Mouse (Mus musculus) cortical plate, adult 2 months (tissue): ENCODE results near the gene Gm17509. TPM values are rescaled to one million over a fixed set of nuclear protein-coding genes. Genes with fewer than 3 reads are reported as not detected.

ENCODE experiments used
- H3K27ac ChIP-seq: fragments of 200-500 bp; 2 replicates; pipeline ENCODE4 v1.5.1; 2012; ENCODE audit warnings: low read length, control low read depth, inconsistent platforms; ENCODE audit not compliant: insufficient read depth
- H3K4me1 ChIP-seq: fragments of 200-500 bp; 2 replicates; pipeline ENCODE4 v1.6.1; 2011; ENCODE audit warnings: low read length; ENCODE audit not compliant: control insufficient read depth, insufficient read depth
- H3K4me3 ChIP-seq: fragments of 200-500 bp; 2 replicates; pipeline ENCODE4 v1.5.1; 2011; ENCODE audit warnings: mild to moderate bottlenecking, low read length, control low read depth; ENCODE audit not compliant: insufficient read depth
- CTCF ChIP-seq: fragments of 200-500 bp; IDR thresholded peaks from 2 replicates; pipeline ENCODE4 v1.5.1; 2011; ENCODE audit warnings: mild to moderate bottlenecking, control low read depth, low read length; ENCODE audit not compliant: insufficient read depth; ENCODE audit errors: extremely low read depth
- POLR2A ChIP-seq: fragments of 200-500 bp; IDR thresholded peaks from 2 replicates; pipeline ENCODE4 v1.6.1; 2011; ENCODE audit warnings: mild to moderate bottlenecking, low read length, control low read depth; ENCODE audit not compliant: insufficient read depth; ENCODE audit errors: extremely low read depth
- polyA plus RNA-seq: library from polyadenylated mRNA; depleted of rRNA; stranded (reverse); fragments of >200 nt; gene quantifications from 2 replicates; pipeline ENCODE4 v1.2.3, GENCODE M21; 2012; rRNA removed

Gene Gm17509
- 1.5 and 2.0 TPM in 2 replicates for polyA plus RNA-seq

GRCm38 (mm10) chr13:117220501-117221321 lies at the start of gene Gm17509:
TSS of gene Gm17509 (minus strand) at chr13:117221075.
- Histone ChIP-seq H3K4me1 (peaks cover 2% of the 10 kb centered on the region; the same call in 1 of the 2 replicates), H3K27ac (peak within 1 kb of the TSS; percentile 92), H3K4me3 (peak within 1 kb of the TSS; percentile 92)
- TF ChIP-seq POLR2A (peak; percentile 37; the same call in 1 of the 2 replicates), CTCF (no peak)

DNA sequence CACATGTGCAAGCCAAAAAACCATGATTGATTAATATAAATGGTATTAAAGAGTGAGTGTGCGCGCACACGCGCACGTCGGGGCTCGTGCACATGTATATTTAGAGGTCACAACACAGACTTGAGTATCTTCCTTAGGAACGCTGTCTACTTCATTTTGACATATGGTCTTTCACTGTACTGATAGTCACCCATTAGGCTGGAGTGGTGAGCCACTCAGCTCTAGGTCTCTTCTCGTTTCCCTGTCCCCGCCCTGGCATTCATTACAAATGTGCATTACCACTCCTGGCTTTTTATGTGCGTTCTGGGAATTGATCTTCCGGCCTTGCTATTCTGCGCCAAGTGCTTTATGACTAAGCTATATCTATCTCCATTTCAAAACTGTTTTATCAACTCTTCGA lies 47.1 kb upstream of the Gm17509 start:
- Histone ChIP-seq H3K27ac (no peak overlapping the region), H3K4me1 (no peaks in the 10 kb centered on the region), H3K4me3 (no peak overlapping the region)
- no peak for TF ChIP-seq CTCF
- no peak for TF ChIP-seq POLR2A

- Histone ChIP-seq H3K4me1 (no peaks in the 10 kb centered on the region), H3K27ac (no peak overlapping the region), H3K4me3 (no peak overlapping the region)
- TF ChIP-seq CTCF = no peak
- TF ChIP-seq POLR2A = no peak
Observed at GRCm38 (mm10) chr13:117266156-117266555, 45.3 kb upstream of the Gm17509 start.

- TF ChIP-seq CTCF = no peak
- Histone ChIP-seq H3K4me3 (no peak overlapping the region), H3K4me1 (no peaks in the 10 kb centered on the region), H3K27ac (no peak overlapping the region; the same call in 1 of the 2 replicates)
Observed at GRCm38 (mm10) chr13:117260704-117261103, 39.8 kb upstream of the Gm17509 start.

GRCm38 (mm10) chr13:117242621-117243020 lies 21.7 kb upstream of the Gm17509 start:
- H3K27ac ChIP-seq = no peak overlapping the region
- H3K4me1 ChIP-seq = no peaks in the 10 kb centered on the region
- no peak overlapping the region for H3K4me3 ChIP-seq
- TF ChIP-seq CTCF (no peak), POLR2A (no peak)

- H3K4me1 ChIP-seq = no peaks in the 10 kb centered on the region
- TF ChIP-seq CTCF (no peak), POLR2A (no peak)
- H3K4me3 ChIP-seq = no peak overlapping the region
- H3K27ac ChIP-seq = no peak overlapping the region
Observed at GRCm38 (mm10) chr13:117242063-117242462, 21.2 kb upstream of the Gm17509 start.

DNA sequence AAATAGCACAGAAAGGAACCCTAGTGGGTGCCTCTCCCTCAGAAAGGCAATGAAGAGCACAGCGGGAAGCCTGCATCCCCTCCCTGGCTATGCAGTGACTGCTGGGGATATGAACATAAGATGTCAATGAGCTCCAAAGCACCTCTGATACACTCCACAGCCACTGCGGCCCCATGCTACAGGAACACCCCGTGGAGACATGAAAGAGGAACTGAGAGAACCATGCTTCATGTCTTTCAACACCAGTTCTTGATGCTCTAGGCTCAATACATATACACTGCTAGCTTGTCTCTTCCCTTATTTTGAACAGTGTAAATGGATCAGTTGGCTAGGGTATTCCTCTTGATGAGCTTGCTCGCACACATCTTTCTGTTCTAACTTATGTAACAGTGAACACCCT lies 16.2 kb upstream of the Gm17509 start:
- Histone ChIP-seq H3K27ac (no peak overlapping the region), H3K4me1 (no peaks in the 10 kb centered on the region), H3K4me3 (no peak overlapping the region)
- TF ChIP-seq POLR2A (no peak), CTCF (no peak)

DNA sequence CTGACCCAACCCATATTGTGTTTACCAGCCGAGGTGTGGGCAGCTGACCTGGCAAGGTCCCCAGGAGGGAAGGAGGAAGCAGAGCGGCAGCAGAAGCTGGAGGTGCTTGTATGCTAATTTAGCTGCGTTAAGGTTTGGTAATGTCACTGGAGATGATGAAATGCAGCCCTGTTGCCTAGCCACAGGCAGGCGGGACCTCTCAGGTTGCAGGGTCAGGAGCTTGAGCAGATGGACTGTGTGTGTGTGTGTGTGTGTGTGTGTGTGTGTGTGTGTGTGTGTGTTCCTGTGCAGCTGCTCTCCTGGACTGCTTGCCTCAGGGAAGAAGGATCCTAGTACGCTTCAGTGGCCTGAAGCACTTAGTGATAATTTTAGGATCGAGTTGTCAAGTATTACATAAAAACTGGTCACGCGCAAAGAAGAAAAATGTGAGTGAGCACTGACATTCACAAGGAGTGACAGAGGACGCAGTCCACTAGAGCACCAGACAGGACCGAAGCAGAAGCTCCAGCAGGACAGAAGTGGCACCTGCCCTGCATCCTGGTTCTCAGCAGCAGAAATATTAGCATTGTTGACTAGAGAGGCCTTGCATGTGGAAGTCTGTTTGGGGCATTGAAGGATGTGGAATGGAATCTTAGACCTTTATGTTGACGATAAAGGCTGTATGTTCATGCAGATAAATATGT lies 14.8 kb upstream of the Gm17509 start:
- Histone ChIP-seq H3K4me1 (no peaks in the 10 kb centered on the region), H3K27ac (no peak overlapping the region), H3K4me3 (no peak overlapping the region)
- TF ChIP-seq CTCF (no peak), POLR2A (no peak)

- TF ChIP-seq POLR2A = no peak
- H3K4me1 ChIP-seq = no peaks in the 10 kb centered on the region
Observed at GRCm38 (mm10) chr13:117234486-117234885, 13.6 kb upstream of the Gm17509 start.

DNA sequence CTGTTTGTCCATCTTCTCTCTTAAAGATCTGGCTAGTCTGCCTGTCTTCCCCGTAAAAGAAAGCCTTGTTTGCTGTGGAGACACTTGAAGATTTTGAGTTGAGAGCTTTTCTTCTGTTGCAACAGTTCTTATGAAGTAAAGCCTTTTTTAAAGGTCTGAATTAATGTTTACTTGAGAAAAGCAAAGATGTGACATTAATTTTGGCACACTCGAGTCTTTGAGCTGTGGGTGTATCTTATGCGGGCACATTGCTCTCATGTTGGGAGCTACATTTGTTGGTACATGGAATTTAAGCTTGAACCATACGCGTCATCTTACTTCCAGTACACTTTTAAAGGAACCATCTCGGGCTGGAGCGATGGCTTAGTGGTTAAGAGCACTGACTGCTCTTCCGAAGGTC lies 12.9 kb upstream of the Gm17509 start:
- no peaks in the 10 kb centered on the region for H3K4me1 ChIP-seq
- TF ChIP-seq POLR2A (no peak), CTCF (no peak)
- H3K4me3 ChIP-seq = no peak overlapping the region

More at GRCm38 (mm10) chr13:117234486-117234885, 13.6 kb upstream of the Gm17509 start:
- no peak overlapping the region for H3K4me3 ChIP-seq
- H3K27ac ChIP-seq = no peak overlapping the region

More for the DNA sequence above, 12.9 kb upstream of the Gm17509 start:
- H3K27ac ChIP-seq = no peak overlapping the region
